Mouse (Mus musculus): ENCODE measurements around the gene Kti12.

Gene Kti12

DNA sequence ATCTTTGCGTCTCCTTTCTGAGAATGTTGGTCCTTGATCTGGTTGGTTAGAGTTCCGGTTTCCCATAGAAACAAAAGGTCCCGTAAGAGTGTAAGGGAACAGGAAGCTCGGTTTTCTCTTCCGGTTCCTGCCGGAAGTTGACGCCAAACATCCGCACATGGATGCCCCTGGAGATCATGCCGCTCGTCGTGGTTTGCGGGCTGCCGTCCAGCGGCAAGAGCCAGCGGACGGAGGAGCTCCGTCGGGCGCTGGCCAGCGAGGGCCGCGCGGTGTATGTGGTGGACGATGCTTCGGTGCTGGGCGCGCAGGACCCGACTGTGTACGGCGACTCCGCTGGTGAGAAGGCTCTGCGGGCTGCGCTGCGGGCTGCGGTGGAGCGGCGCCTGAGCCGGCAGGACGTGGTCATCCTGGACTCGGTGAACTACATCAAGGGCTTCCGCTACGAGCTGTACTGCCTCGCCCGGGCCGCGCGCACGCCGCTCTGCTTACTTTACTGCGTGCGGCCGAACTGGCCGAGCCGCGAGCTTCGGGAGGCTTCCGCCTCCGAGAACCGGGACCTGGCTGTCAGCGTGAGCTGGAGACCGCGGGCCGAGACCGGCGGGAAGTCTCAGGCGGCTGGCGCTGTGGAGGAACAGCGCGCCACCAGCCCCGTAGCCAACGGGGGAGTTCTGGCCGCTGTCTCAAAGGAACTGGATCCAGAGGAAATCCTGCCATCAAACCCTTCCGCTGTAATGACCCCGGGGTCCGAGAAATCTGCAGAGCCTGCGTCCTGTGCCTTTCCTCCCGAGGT, at the start of gene Kti12:
TSS of gene Kti12 (plus strand) at position 71 of the 790 bp plus-strand sequence.
- peak; percentile 89 to 91 for DNase-seq (ENCODE audit: low spot score in 2 of 2)

DNA sequence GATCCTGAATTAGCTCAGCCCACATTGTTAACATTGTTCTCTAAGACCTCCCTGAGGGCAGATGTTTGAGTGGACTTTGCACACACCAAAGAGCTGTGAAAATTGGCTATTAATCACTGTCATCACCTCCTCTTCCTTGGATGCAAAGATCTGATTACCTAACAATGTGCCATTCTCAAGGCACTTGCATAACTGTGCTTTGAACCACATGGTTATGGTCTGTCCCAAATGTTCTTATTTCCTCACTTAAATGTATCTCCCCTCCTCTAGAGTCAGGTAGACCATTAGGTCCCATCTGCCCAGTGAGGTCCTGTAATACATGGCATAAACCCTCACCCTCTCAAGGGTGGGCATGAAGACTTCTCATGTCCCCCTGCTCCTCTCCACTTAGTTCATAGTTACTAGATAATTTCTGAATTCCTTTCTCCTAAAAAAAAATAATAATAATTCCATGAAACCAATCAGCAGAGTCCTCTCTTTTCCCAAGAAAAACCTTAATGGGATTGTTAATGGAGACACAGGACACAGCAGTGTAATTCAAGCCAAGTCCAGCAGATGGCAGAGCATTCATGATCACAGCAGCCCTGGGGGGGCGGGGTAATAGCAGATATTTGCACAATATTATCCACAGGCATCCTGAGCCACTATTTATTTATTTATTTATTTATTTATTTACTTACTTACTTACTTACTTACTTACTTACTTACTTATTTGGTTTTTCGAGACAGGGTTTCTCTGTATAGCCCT, 49.3 kb upstream of the Kti12 start:
- peak; percentile 62 to 79 for DNase-seq (ENCODE audit: low spot score in 2 of 2)

DNA sequence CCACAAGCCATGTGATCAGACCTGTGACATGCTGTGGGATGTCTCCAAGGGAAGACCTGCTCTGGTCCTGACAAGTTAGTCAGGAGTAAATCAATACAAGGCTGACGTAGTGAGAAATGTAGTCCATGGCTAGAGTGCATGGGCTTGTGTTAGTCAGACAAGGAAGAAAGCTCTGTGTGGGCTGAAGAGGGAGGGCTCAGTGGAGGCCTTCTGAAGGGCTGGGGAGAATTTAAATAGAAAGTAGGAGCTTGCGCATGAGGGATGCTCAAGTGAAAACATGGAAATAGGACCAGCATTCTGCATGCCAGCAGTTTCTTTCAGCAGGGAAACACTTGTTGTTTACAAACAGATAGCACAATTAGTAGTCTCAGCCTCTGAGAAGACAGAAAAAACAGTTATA, 44.0 kb upstream of the Kti12 start:
- DNase-seq (ENCODE audit: low spot score in 2 of 2): no peak

DNA sequence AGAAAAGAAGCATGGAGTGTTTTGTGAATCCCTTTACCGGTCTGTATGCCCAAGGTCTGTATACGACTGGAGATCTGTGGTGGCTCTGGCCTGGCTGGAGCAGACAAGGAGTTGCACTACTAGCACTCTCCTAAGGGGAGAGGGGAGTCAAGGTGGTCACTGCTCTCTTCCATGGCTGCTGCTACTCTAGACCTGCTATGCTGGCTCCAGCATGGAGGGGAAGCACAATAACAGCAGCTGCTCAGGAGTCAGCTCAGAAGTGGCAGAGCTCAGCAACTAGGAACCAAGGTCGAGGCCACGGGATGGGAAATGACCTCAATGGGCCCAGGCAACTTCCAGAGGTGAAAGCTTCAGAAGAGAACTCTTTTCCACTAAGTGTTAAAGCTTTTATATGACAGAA, 36.4 kb upstream of the Kti12 start:
- no peak for DNase-seq (ENCODE audit: low spot score in 2 of 2)

- no peak for DNase-seq (ENCODE audit: low spot score in 2 of 2)
These were observed 36.0 kb upstream of the Kti12 start for GRCm38 (mm10) chr4:108811550-108811949.

DNA sequence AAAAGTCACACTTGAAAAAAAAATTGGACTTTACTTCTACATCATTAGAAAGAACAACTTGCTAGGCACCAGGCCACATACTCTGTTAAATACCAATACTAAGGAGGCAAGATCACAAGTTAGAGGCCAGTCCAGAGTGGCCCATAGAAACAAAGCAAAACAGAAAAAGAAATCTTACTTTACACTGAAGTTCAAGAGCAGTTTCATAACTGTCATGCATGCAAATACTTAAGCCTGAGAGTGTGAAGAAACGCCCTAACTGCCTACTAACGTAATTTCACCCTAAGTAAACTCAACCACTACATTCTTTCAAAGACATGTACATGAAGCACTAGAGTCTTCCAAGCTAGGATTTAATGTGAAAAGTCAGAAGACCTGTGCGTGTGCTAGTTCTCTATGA, 21.9 kb upstream of the Kti12 start:
- no peak for DNase-seq (ENCODE audit: low spot score in 2 of 2)

DNA sequence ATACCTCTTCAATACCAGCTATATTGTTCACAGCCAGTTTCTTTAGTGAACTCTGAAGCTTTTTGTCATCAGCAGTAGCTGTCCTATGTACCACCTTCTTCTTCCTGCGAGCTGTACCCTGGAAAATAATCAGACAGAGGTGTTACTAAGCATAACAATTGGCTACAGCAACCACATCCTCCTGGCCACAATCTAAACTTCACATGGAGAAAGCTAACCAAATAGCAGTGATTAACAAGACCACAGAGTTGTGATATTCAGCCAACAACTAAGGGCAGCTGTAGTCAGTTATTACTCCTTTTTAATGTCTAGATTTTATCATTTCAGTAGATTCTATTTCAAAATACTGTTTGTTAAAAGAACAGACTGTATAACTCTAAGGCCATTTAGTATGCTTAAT, 21.5 kb upstream of the Kti12 start:
- DNase-seq (ENCODE audit: low spot score in 2 of 2): no peak

GRCm38 (mm10) chr4:108826643-108827042, 20.9 kb upstream of the Kti12 start:
- DNase-seq (ENCODE audit: low spot score in 2 of 2): no peak

DNA sequence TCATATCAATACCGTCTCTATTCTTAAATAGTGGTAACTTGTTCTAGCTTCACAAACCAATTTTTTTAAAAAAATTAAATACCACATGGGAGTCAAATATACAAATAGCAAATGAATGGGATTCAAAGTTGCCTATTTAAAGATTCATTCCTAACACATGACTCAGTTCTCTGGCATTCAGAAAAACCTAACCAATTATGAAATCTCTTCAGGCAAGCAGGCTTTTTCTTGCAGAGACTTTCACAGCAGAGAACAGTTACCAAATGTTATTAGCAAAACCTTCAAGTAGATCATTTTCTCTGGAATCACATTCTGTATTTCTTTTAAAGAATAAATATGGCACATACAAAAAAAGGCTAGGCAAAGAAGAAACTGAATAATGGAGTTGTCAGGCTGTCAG, 16.9 kb upstream of the Kti12 start:
- no peak for DNase-seq (ENCODE audit: low spot score in 2 of 2)

DNA sequence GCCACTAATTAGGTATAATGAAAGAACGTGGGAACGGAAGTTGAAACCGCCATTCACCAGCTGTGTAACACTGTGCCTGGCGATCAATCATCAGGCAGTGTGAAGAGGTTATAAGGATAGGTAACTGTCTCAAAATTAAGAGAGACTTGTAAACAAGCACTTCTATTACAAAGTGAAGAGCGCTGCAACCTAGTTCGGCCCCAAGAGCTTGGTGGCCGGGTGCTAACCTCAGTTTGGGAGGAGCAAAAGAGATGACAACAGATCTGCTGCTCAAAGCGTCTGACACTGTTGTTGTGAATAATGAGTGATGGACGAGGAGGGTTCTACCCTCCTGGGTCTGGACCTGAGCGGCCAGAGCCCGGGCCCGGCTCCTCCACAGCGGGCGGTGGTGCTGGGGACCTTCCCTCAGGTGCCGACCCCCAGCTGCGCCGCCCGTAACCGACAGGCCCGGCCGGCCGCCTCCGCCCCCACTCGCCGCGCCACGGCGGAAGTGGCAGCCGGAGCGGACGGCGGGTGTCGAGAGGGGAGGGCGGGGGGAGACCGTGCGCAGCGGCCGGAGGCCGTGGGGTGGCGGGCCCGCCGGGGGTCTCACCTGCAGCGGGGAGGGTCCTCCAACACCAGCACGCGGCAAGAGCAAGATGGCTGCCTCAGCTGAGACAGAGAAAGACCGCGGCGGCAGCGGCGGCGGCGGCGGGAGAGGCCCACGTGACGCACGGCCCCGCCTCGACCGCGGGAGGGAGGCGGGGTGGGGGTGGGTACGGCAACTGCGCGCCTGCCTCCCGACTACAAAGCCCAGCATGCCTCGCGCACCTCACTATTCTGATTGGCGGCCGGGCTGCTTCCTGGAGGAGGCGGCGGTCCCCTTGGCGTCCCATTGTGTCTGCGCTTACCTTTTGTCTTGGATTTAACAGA, 14.4 kb upstream of the Kti12 start, which contains the start of gene Btf3l4:
TSS of gene Btf3l4 (minus strand) at position 699 of the 912 bp plus-strand sequence.
- DNase-seq (ENCODE audit: low spot score in 2 of 2): peak; percentile 95

GRCm38 (mm10) chr4:108833828-108834114, 13.8 kb upstream of the Kti12 start:
- DNase-seq (ENCODE audit: low spot score in 2 of 2): no peak

DNA sequence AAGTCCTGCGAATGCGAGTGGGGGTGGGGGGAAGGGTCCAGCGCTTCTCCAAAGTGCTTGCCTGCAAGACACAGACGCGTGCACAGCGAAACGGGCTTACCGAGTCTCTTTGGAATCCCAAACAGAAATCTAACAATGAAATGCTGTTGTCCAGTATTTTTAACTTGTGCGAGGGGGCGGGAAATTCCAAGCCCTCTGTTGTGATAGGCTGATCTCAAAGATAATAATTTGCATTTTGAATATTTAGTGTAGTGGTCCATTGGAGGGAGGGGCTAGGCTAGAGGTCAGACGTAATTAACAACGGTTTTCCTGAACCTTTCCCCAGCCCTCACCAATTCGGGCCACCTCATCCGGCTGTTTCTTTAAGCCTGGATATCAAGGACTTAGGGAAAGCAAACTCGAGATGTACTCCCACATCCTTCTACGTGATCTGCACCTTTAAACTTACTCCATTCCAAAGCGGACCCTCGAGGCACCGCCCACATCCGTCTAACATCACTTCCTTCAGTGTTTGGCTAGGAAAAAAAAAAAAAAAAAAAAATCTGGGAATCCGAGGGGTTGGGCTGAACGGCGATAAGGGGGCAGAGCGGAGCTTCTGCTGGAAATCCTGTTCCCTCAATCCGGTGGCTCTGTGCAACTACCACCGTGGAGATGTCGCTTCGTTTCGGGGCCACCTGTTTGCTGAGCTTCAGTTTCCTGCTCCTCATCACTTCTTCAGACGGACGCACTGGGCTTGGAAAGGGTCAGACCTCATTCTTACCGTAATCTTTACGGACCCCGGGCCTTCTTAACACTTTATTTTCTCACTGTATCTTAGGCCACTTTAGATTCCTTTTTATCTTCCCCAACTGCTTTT, 13.2 kb upstream of the Kti12 start, which contains the start of gene Txndc12:
TSS of gene Txndc12 (plus strand) at position 487 of the 856 bp plus-strand sequence.
- DNase-seq (ENCODE audit: low spot score in 2 of 2): peak; percentile 89 to 93

DNA sequence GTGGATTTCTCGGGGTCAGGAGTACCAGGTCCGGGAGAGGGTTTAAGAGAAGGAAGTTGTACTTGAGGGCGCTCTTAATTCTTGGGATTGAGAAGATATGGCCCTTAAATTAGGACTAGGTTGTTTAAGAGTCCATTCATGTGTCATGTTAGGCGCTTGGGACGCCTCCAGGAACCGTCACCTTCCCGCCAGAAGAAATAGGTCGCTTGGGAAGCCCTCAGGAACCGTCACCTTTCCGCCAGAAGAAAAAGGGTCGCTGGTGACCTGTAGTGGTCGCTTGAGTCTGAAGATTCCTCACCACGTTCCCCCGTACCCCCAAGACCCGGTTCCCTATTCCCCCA, 12.6 kb upstream of the Kti12 start:
- peak; percentile 29 to 45 for DNase-seq (ENCODE audit: low spot score in 2 of 2)

DNA sequence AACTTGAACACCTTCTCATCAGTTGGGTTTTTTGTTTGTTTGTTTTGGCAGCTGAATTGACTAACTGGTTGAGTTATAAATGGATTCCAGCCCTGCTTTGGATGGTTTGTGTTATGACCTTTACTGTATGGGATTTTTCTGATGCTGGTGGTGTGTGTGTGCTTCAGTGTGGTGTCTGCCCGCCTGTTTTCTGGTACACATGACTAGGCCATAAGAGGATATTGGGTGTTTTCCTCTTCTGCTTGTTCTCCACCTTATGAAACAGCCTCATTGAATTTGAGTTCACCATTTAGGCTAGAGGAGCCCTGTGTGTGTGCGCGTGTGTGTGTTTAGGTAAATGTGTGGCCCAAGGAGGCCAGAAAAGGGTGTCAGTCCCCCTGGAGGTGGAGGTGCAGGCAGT, 12.1 kb upstream of the Kti12 start:
- no peak for DNase-seq (ENCODE audit: low spot score in 2 of 2)

DNA sequence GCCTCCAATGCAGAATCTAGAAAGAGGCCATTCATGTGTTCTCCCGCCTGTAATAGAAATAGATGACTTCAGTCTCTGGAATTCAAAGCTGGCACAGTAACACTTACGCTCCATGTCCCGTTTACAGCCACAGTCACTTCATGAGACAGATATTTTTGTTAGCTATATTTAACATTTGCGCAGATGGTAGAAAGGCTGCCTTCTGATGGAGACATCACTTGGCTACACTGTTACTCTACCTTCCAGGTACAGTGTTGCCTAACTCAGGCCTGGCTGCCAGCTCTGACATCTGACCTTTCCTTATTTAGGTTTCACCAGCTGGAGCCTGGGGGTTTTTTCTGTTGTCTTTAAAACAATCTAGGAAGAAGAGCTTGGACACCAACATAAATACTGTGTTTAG, 9.6 kb upstream of the Kti12 start:
- peak; percentile 27 to 54 for DNase-seq (ENCODE audit: low spot score in 2 of 2)

GRCm38 (mm10) chr4:108841920-108842578, 5.5 kb upstream of the Kti12 start:
- DNase-seq (ENCODE audit: low spot score in 2 of 2): no peak

GRCm38 (mm10) chr4:108843336-108843735, 4.2 kb upstream of the Kti12 start:
- DNase-seq (ENCODE audit: low spot score in 2 of 2): no peak

DNA sequence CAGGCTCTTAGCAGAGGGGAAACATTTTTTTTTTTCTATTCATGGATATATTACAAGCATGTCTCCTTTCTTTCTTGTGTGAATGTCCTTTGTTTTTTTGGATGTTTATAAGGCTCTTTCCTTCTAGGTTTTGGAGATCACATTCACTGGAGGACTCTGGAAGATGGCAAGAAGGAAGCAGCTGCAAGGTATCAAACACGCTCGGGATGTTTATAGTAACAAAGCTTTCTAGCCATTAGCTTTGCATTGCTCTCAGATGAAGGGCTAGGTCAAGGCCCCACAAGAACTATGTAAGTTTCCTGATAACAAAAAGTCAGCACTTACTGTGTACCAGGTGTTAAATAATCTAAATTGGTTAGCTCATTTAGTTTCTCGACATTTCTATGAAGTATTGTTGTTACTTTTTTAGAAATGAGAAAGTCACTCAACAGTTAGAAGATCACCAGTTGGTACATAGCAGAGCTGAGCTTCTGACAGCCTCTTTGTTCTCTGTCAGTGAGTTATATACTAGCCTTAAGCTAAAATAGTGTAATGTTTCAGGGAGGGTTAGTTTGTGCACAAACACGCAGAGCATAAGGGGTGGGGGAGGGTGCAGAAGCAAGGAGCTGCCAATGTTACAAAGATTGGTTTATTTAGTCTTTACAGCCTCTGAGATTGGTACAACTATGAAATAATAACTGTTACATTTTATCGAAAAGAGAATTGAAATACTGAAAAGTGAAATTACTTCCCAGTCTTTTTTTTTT, 1.6 kb upstream of the Kti12 start:
- no peak for DNase-seq (ENCODE audit: low spot score in 2 of 2)

DNA sequence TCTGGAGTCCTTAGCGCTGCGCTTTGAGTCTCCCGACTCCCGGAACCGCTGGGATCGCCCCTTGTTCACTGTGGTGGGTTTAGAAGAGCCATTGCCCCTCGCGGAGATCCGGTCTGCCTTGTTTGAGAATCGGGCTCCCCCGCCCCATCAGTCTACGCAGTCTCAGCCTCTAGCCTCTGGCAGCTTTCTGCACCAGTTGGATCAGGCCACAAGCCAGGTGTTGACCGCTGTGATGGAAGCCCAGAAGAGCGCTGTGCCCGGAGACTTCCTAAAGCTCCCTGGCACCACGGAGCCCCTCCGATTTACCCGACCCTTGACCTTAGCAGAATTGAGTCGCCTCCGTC, 892 bp downstream of the Kti12 start, which contains the start of gene A730015C16Rik:
TSS of gene A730015C16Rik (minus strand) at position 115 of the 344 bp plus-strand sequence.
- peak; percentile 44 to 49 for DNase-seq (ENCODE audit: low spot score in 2 of 2)

DNA sequence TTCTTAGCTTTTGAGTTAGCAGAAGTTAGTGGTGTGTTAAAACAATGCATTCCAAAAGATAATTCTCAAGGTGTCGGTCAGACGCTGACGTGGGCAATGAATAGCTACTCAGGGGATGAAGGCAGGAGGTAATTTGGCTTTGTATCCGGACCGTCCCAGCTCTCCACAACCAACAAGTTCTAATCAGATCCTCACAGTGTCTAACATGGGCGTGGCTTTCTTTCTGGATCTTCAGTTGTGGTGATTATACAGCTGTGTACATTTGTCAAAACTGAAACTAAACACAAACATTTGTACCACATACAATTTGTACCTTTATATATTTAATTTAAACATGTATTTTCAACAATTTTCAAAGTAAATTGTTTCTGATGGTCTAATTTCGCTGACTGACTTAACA, 19.2 kb downstream of the Kti12 start:
- no peak for DNase-seq (ENCODE audit: low spot score in 2 of 2)
